Mouse (Mus musculus) embryonic fibroblast, embryonic 13.5 days (primary cell): ENCODE data around the gene Lyzl6.
"Not testable (repeated sequence)": the region's sequence is repeated elsewhere in the genome, so short reads cannot be mapped to it uniquely, and the experiment has no call there.

ENCODE experiments used
- CTCF ChIP-seq: IDR thresholded peaks from 2 replicates; pipeline ENCODE4 v1.5.1; 2011; ENCODE audit warnings: mild to moderate bottlenecking, control low read depth, low read length, moderate library complexity, borderline replicate concordance; ENCODE audit not compliant: insufficient read depth
- POLR2A ChIP-seq: IDR thresholded peaks from 2 replicates; pipeline ENCODE4 v1.6.1; 2011; ENCODE audit warnings: low read depth, mild to moderate bottlenecking, control low read depth, low read length, moderate library complexity

- TF ChIP-seq CTCF = peak; percentile 41; the same call in 1 of the 2 replicates
- TF ChIP-seq POLR2A = not testable (repeated sequence)
Measured at GRCm38 (mm10) chr11:103677042-103677441, 38.4 kb upstream of the Lyzl6 start.
